ENCODE assay signal across 9 mouse cellular contexts in the genomic region with DNA sequence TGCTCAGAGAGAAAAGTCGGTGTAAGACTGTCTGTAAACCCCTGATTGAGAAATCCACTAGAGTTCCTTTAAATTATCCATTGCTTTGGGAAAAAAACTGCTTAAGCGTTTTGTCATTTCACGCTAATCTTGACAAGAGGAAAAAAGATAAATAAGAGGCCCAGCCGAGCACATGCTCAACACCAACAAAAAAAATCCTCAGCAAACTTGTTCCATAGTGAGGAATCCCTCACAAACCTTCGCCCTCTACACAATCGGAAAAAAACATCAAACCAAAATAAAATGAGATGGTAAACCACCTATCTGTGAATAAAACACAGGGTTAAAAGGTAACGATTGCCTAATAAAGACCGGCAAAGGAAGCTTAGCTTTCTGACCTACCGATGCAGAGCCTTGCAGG. TPM values are rescaled to one million over a fixed set of nuclear protein-coding genes. Genes with fewer than 3 reads are reported as not detected.
DNase-seq lines count a peak whose midpoint lies in the region; ATAC-seq and TF ChIP-seq lines count a peak whose summit lies in the region.
"Had no signal": no experiment of that assay in that cellular context is flagged by ENCODE, and none has a peak within 500 bp of the region (broad histone marks: within the 10 kb centered on the region; RNA-seq: fewer than 3 reads in every experiment).

No protein-coding gene starts in this region.

- no peaks in the 10 kb centered on the region for H3K9me3 ChIP-seq in heart, embryonic 15.5 days (replicated peaks)
- no peaks in the 10 kb centered on the region for H3K9me3 ChIP-seq in G1E (replicated peaks)
- H3K9me3 ChIP-seq in hindbrain, embryonic 12.5 days (replicated peaks): no peaks in the 10 kb centered on the region
- no peaks in the 10 kb centered on the region for H3K9me3 ChIP-seq in midbrain, embryonic 10.5 days (replicated peaks)

- 10% methylated on average over 9 of the region's 9 CpGs for WGBS in heart, embryonic 15.5 days
- 24% methylated on average over 9 of the region's 9 CpGs for WGBS in hindbrain, embryonic 12.5 days
- WGBS in midbrain, embryonic 10.5 days: 34% methylated on average over 9 of the region's 9 CpGs

- H3K4me3 ChIP-seq in heart, embryonic 15.5 days: peak overlapping the region; percentile 97
- H3K4me3 ChIP-seq in G1E (ENCODE audit: low read depth, low read length): peak overlapping the region; percentile 94
- H3K4me3 ChIP-seq in hindbrain, embryonic 12.5 days: peak overlapping the region; percentile 74
- peak overlapping the region; percentile 80 for H3K4me3 ChIP-seq in midbrain, embryonic 10.5 days

- H3K4me2 ChIP-seq in heart, embryonic 15.5 days: peak overlapping the region; percentile 86
- peak overlapping the region; percentile 63 for H3K4me2 ChIP-seq in hindbrain, embryonic 12.5 days (replicated peaks)

- ATAC-seq in heart, embryonic 15.5 days (replicated peaks; ENCODE audit: insufficient number of reproducible peaks, insufficient read depth, low FRiP score, low read depth): no peak
- no peak for ATAC-seq in G1E (ENCODE audit: extremely low read depth, insufficient number of reproducible peaks, low FRiP score, poor library complexity, severe bottlenecking)
- ATAC-seq in hindbrain, embryonic 12.5 days (ENCODE audit: low FRiP score): no peak

- no peak for DNase-seq in heart, postnatal 36 days
- DNase-seq in G1E (ENCODE audit: low spot score): no peak
- no peak for DNase-seq in midbrain, embryonic 10.5 days (ENCODE audit: low spot score)
- no peak for DNase-seq in adrenal gland, postnatal 10 days
- DNase-seq in ovary, adult 18-20 months (ENCODE audit: low spot score): no peak
- DNase-seq in adrenal gland, adult 18-20 months (ENCODE audit: low spot score in 2 of 2): no peak
- DNase-seq: gastrocnemius, postnatal 14 days had no signal

- no peaks in the 10 kb centered on the region for H3K27me3 ChIP-seq in heart, embryonic 15.5 days
- no peaks in the 10 kb centered on the region for H3K27me3 ChIP-seq in G1E (ENCODE audit: insufficient read depth, low read length)
- H3K27me3 ChIP-seq in hindbrain, embryonic 12.5 days: no peaks in the 10 kb centered on the region
- no peaks in the 10 kb centered on the region for H3K27me3 ChIP-seq in midbrain, embryonic 10.5 days (ENCODE audit: low read depth, poor library complexity, severe bottlenecking)

- no peak for TF ChIP-seq CTCF in G1E (IDR thresholded peaks at IDR 0.05; ENCODE audit: low read depth, low read length)

- peak overlapping the region; percentile 89 for H3K9ac ChIP-seq in heart, embryonic 15.5 days
- peak overlapping the region; percentile 77; the same call in 1 of the 2 replicates for H3K9ac ChIP-seq in hindbrain, embryonic 12.5 days

- intact Hi-C loops in heart, postnatal 36 days (cut with DNase I): loop anchor here (2.0 kb wide), 1 partner anchor 38 kb away; a partner anchor contains a TSS

- H3K27ac ChIP-seq in heart, embryonic 15.5 days: peak overlapping the region; percentile 96; the same call in 1 of the 2 replicates
- no peak overlapping the region for H3K27ac ChIP-seq in hindbrain, embryonic 12.5 days
- H3K27ac ChIP-seq in midbrain, embryonic 10.5 days (replicated peaks): peak overlapping the region; percentile 95; the same call in 1 of the 2 replicates

- H3K36me3 ChIP-seq in heart, embryonic 15.5 days: peaks cover 24% of the 10 kb centered on the region
- H3K36me3 ChIP-seq in G1E (replicated peaks): peaks cover 43% of the 10 kb centered on the region
- peaks cover 24% of the 10 kb centered on the region for H3K36me3 ChIP-seq in hindbrain, embryonic 12.5 days
- H3K36me3 ChIP-seq in midbrain, embryonic 10.5 days: peaks cover 31% of the 10 kb centered on the region

- peaks cover 24% of the 10 kb centered on the region for H3K4me1 ChIP-seq in heart, embryonic 15.5 days (replicated peaks)
- peaks cover 39% of the 10 kb centered on the region for H3K4me1 ChIP-seq in G1E (ENCODE audit: insufficient read depth, low read depth, low read length)
- H3K4me1 ChIP-seq in hindbrain, embryonic 12.5 days: peaks cover 10% of the 10 kb centered on the region
- H3K4me1 ChIP-seq in midbrain, embryonic 10.5 days: peaks cover 26% of the 10 kb centered on the region

RNA-seq across cellular contexts. Expression of a gene that starts 1.1 kb away (rescaled TPM):
- polyA plus RNA-seq in heart, embryonic 15.5 days (2015; fragmentation: Nextera tagmentation; extraction: Ambion mirVana): 27.8 TPM in 2 replicates
- 10 to 100 TPM; 21.9 to 29.4 TPM for total RNA-seq in heart, postnatal 36 days (2021)
- 87.0 and 107 TPM in 2 replicates for total RNA-seq in G1E (2014; fragmentation: Nextera tagmentation)
- 89.7 and 110 TPM in 2 replicates for total RNA-seq in G1E (2017)
- 21.1 and 116 TPM in 2 replicates for polyA plus RNA-seq in G1E (2012)
- polyA plus RNA-seq in hindbrain, embryonic 12.5 days (2016; fragmentation: Nextera tagmentation; extraction: Ambion mirVana): 50.6 and 54.4 TPM in 2 replicates
- polyA plus RNA-seq in midbrain, embryonic 10.5 days (2016; fragmentation: Nextera tagmentation; extraction: Ambion mirVana): 50.5 and 54.7 TPM in 2 replicates
- total RNA-seq in adrenal gland, postnatal 10 days (2021): 10 to 100 TPM; 44.9 to 48.2 TPM
- 10 to 100 TPM; 53.8 to 73.0 TPM for total RNA-seq in adrenal gland, adult 18-20 months (2021)

RNA-seq across cellular contexts. Expression of a gene that starts 16.4 kb away (rescaled TPM):
- 0.09 and 0.19 TPM in 2 replicates for polyA plus RNA-seq in heart, embryonic 15.5 days (2015; fragmentation: Nextera tagmentation; extraction: Ambion mirVana)
- not detected for total RNA-seq in heart, postnatal 36 days (2021)
- total RNA-seq in G1E (2014; fragmentation: Nextera tagmentation): not detected in 2 replicates
- total RNA-seq in G1E (2017): 0.05 TPM in 1 of 2 replicates, not detected in the other
- polyA plus RNA-seq in G1E (2012): not detected in 2 replicates
- 0.09 and 0.18 TPM in 2 replicates for polyA plus RNA-seq in hindbrain, embryonic 12.5 days (2016; fragmentation: Nextera tagmentation; extraction: Ambion mirVana)
- polyA plus RNA-seq in midbrain, embryonic 10.5 days (2016; fragmentation: Nextera tagmentation; extraction: Ambion mirVana): 0.14 TPM in 1 of 2 replicates, not detected in the other
- total RNA-seq in adrenal gland, postnatal 10 days (2021): not detected
- total RNA-seq in adrenal gland, adult 18-20 months (2021): not detected
- total RNA-seq: gastrocnemius, postnatal 14 days had no signal

RNA-seq across cellular contexts. Expression of a gene that starts 38.4 kb away (rescaled TPM):
- 22.0 and 25.3 TPM in 2 replicates for polyA plus RNA-seq in heart, embryonic 15.5 days (2015; fragmentation: Nextera tagmentation; extraction: Ambion mirVana)
- 10 to 100 TPM; 19.3 to 23.9 TPM for total RNA-seq in heart, postnatal 36 days (2021)
- 79.4 and 96.3 TPM in 2 replicates for total RNA-seq in G1E (2014; fragmentation: Nextera tagmentation)
- total RNA-seq in G1E (2017): 98.3 and 107 TPM in 2 replicates
- 4.1 and 6.8 TPM in 2 replicates for polyA plus RNA-seq in G1E (2012)
- 35.2 and 35.8 TPM in 2 replicates for polyA plus RNA-seq in hindbrain, embryonic 12.5 days (2016; fragmentation: Nextera tagmentation; extraction: Ambion mirVana)
- polyA plus RNA-seq in midbrain, embryonic 10.5 days (2016; fragmentation: Nextera tagmentation; extraction: Ambion mirVana): 32.6 and 32.9 TPM in 2 replicates
- 10 to 100 TPM; 32.4 to 38.4 TPM for total RNA-seq in adrenal gland, postnatal 10 days (2021)
- total RNA-seq in adrenal gland, adult 18-20 months (2021): 10 to 100 TPM; 36.7 to 47.6 TPM
